Mouse (Mus musculus): ENCODE results near the gene Fam71b. TPM values are rescaled to one million over a fixed set of nuclear protein-coding genes. Genes with fewer than 3 reads are reported as not detected.

Gene Fam71b
- polyA plus RNA-seq, 1 experiment from 2014 or later = not detected

- H3K4me1 ChIP-seq (ENCODE audit: control insufficient read depth, insufficient read depth, low read length) = no peaks in the 10 kb centered on the region
- no peak for ATAC-seq
- no peak overlapping the region for H3K4me3 ChIP-seq (ENCODE audit: low read depth, low read length)
- no peak overlapping the region for H3K4me2 ChIP-seq (ENCODE audit: low read length)
- no peaks in the 10 kb centered on the region for H3K27me3 ChIP-seq (ENCODE audit: control insufficient read depth, insufficient read depth, low read depth, low read length)
- WGBS = 81% methylated on average over 13 of the region's 13 CpGs
- no peak overlapping the region for H3K9ac ChIP-seq (ENCODE audit: low read depth, low read length)
- no peaks in the 10 kb centered on the region for H3K36me3 ChIP-seq (ENCODE audit: control insufficient read depth, insufficient read depth, low read length)
- H3K9me3 ChIP-seq (replicated peaks; ENCODE audit: control insufficient read depth, low read length, poor library complexity, severe bottlenecking) = no peaks in the 10 kb centered on the region
- no peak overlapping the region for H3K27ac ChIP-seq (ENCODE audit: low read length)
Observed at GRCm38 (mm10) chr11:46447644-46448484, 51.5 kb downstream of the Fam71b start.

- Histone ChIP-seq H3K9me3 (replicated peaks; ENCODE audit: control insufficient read depth, low read length, poor library complexity, severe bottlenecking) (no peaks in the 10 kb centered on the region), H3K36me3 (ENCODE audit: control insufficient read depth, insufficient read depth, low read length) (no peaks in the 10 kb centered on the region), H3K27ac (ENCODE audit: low read length) (no peak overlapping the region), H3K4me1 (ENCODE audit: control insufficient read depth, insufficient read depth, low read length) (no peaks in the 10 kb centered on the region), H3K27me3 (ENCODE audit: control insufficient read depth, insufficient read depth, low read depth, low read length) (no peaks in the 10 kb centered on the region), H3K4me2 (ENCODE audit: low read length) (no peak overlapping the region), H3K4me3 (ENCODE audit: low read depth, low read length) (no peak overlapping the region), H3K9ac (ENCODE audit: low read depth, low read length) (no peak overlapping the region)
- 82% methylated on average over 11 of the region's 11 CpGs for WGBS
- no peak for ATAC-seq
Observed at GRCm38 (mm10) chr11:46449461-46450080, 53.2 kb downstream of the Fam71b start.

- no peaks in the 10 kb centered on the region for H3K36me3 ChIP-seq (ENCODE audit: control insufficient read depth, insufficient read depth, low read length)
- no peak for ATAC-seq
- no peak within 1 kb of the TSS for H3K4me2 ChIP-seq (ENCODE audit: low read length)
- H3K4me1 ChIP-seq (ENCODE audit: control insufficient read depth, insufficient read depth, low read length) = no peaks in the 10 kb centered on the region
- WGBS = 80% methylated on average over 6 of the region's 6 CpGs
- no peak within 1 kb of the TSS for H3K9ac ChIP-seq (ENCODE audit: low read depth, low read length)
- H3K9me3 ChIP-seq (replicated peaks; ENCODE audit: control insufficient read depth, low read length, poor library complexity, severe bottlenecking) = no peaks in the 10 kb centered on the region
- no peak within 1 kb of the TSS for H3K27ac ChIP-seq (ENCODE audit: low read length)
- H3K27me3 ChIP-seq (ENCODE audit: control insufficient read depth, insufficient read depth, low read depth, low read length) = no peaks in the 10 kb centered on the region
- H3K4me3 ChIP-seq (ENCODE audit: low read depth, low read length) = no peak within 1 kb of the TSS
Observed at GRCm38 (mm10) chr11:46454453-46455045, 58.2 kb downstream of the Fam71b start, which contains the start of gene Havcr2. Havcr2 (plus strand) TSS chr11:46454935.

Other genes starting within 250 kb of the Fam71b start
- gene Nipal4, start 230.1 kb upstream of the Fam71b start, polyA plus RNA-seq (2015; fragmentation: Nextera tagmentation; extraction: Ambion mirVana) = 0.15 and 0.52 TPM in 2 replicates
- gene Fndc9, start 161.0 kb upstream of the Fam71b start, polyA plus RNA-seq (2015; fragmentation: Nextera tagmentation; extraction: Ambion mirVana) = 9.9 and 12.5 TPM in 2 replicates
- 98.9 and 103 TPM in 2 replicates for gene Cyfip2, start 83.7 kb upstream of the Fam71b start, polyA plus RNA-seq (2015; fragmentation: Nextera tagmentation; extraction: Ambion mirVana)
- gene Itk, start 7.0 kb upstream of the Fam71b start, polyA plus RNA-seq (2015; fragmentation: Nextera tagmentation; extraction: Ambion mirVana) = not detected in 2 replicates
- gene Med7, start 40.4 kb downstream of the Fam71b start, polyA plus RNA-seq (2015; fragmentation: Nextera tagmentation; extraction: Ambion mirVana) = 58.8 and 61.4 TPM in 2 replicates
- 0.06 and 0.20 TPM in 2 replicates for gene Havcr2, start 58.4 kb downstream of the Fam71b start, polyA plus RNA-seq (2015; fragmentation: Nextera tagmentation; extraction: Ambion mirVana)
- not detected in 2 replicates for gene Gm12169, start 127.7 kb downstream of the Fam71b start, polyA plus RNA-seq (2015; fragmentation: Nextera tagmentation; extraction: Ambion mirVana)
- gene BC053393, start 175.0 kb downstream of the Fam71b start, polyA plus RNA-seq (2015; fragmentation: Nextera tagmentation; extraction: Ambion mirVana) = not detected in 2 replicates
- not detected in 2 replicates for gene Dppa1, start 232.7 kb downstream of the Fam71b start, polyA plus RNA-seq (2015; fragmentation: Nextera tagmentation; extraction: Ambion mirVana)

Data from midbrain, embryonic 16.5 days (tissue).